Mouse (Mus musculus) kidney, embryonic 15.5 days (tissue): ENCODE data around the gene Ucn3. TPM values are rescaled to one million over a fixed set of nuclear protein-coding genes. Genes with fewer than 3 reads are reported as not detected.
"Not testable (repeated sequence)": the region's sequence is repeated elsewhere in the genome, so short reads cannot be mapped to it uniquely, and the experiment has no call there.

Experiments used
- ATAC-seq: fragments of 200-750 bp; cut with Nextera tagmentation; replicated peaks from 2 replicates; pipeline ENCODE4 v1.8.0; 2017; ENCODE audit warnings: moderate TSS enrichment; ENCODE audit not compliant: low FRiP score
- H3K27ac ChIP-seq: fragments of 300-500 bp; sonication (generic); 2 replicates; pipeline ENCODE4 v1.5.1; 2015; ENCODE audit warnings: mild to moderate bottlenecking, inconsistent platforms
- H3K27me3 ChIP-seq: fragments of 300-500 bp; sonication (generic); 2 replicates; pipeline ENCODE4 v1.6.1; 2015; ENCODE audit warnings: inconsistent platforms
- H3K36me3 ChIP-seq: fragments of 300-500 bp; sonication (generic); 2 replicates; pipeline ENCODE4 v1.6.1; 2015; ENCODE audit warnings: inconsistent platforms
- H3K4me1 ChIP-seq: fragments of 300-500 bp; sonication (generic); 2 replicates; pipeline ENCODE4 v1.6.1; 2015; ENCODE audit warnings: inconsistent platforms
- H3K4me2 ChIP-seq: fragments of 300-500 bp; sonication (generic); 2 replicates; pipeline ENCODE4 v1.6.1; 2015; ENCODE audit warnings: moderate library complexity, mild to moderate bottlenecking, inconsistent platforms
- H3K4me3 ChIP-seq: fragments of 300-500 bp; sonication (generic); replicated peaks from 2 replicates; pipeline ENCODE4 v1.5.1; 2015; ENCODE audit warnings: mild to moderate bottlenecking, inconsistent platforms
- H3K9ac ChIP-seq: fragments of 300-500 bp; sonication (generic); 2 replicates; pipeline ENCODE4 v1.6.1; 2015; ENCODE audit warnings: mild to moderate bottlenecking, inconsistent platforms
- H3K9me3 ChIP-seq: fragments of 300-500 bp; sonication (generic); replicated peaks from 2 replicates; pipeline ENCODE4 v1.6.1; 2016; ENCODE audit warnings: inconsistent platforms
- WGBS: fragments of 180-500 bp; shearing (Covaris S2); methylation state at CpG from one replicate; pipeline ENCODE4 v1.1.7; 2015; ENCODE audit warnings: mixed read lengths; 5-methylcytosine and 5-hydroxymethylcytosine counted together
- polyA plus RNA-seq: library from polyadenylated mRNA; unstranded; fragments of >200 nt; fragmentation: Nextera tagmentation; extraction: Ambion mirVana; gene quantifications from 2 replicates; pipeline ENCODE4 v1.2.1, GENCODE M21; 2015

Gene Ucn3
- polyA plus RNA-seq, 1 experiment from 2014 or later = not detected

DNA sequence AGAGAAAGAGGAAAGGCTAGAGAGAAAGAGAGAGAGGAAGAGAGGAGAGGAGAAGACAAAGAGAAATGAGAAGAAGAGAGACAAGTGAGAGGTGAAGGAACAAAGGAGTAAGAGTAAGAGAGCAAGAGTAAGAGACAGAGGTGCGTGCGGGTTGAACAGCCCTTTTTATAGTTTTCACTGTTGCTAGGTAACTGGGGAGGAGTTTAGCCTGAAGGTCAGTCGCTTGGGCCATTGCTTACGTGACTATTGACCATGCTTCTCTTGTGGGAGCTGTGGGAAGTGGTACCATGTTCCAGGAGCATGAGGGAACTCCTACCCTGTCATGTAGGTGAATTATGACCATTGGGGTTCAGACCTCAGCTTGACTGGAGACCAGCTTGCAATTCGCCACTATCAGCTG, 34.8 kb downstream of the Ucn3 start:
- 83% methylated on average over 5 of the region's 5 CpGs for WGBS
- Histone ChIP-seq H3K27me3 (no peaks in the 10 kb centered on the region), H3K9me3 (no peaks in the 10 kb centered on the region), H3K27ac (no peak overlapping the region), H3K36me3 (peaks cover 36% of the 10 kb centered on the region), H3K9ac (no peak overlapping the region), H3K4me1 (no peaks in the 10 kb centered on the region), H3K4me3 (no peak overlapping the region), H3K4me2 (no peak overlapping the region)
- ATAC-seq = no peak

- ATAC-seq = no peak
- no peak overlapping the region for H3K27ac ChIP-seq
- H3K9me3 ChIP-seq = no peaks in the 10 kb centered on the region
- WGBS = 84% methylated on average over 4 of the region's 4 CpGs
- peaks cover 32% of the 10 kb centered on the region; the same call in 1 of the 2 replicates for H3K36me3 ChIP-seq
- H3K4me3 ChIP-seq = no peak overlapping the region
- H3K27me3 ChIP-seq = no peaks in the 10 kb centered on the region
- no peaks in the 10 kb centered on the region for H3K4me1 ChIP-seq
- no peak overlapping the region for H3K4me2 ChIP-seq
- H3K9ac ChIP-seq = no peak overlapping the region
Observed at GRCm38 (mm10) chr13:3908262-3908661, 36.9 kb downstream of the Ucn3 start.

GRCm38 (mm10) chr13:3907151-3907696, 37.9 kb downstream of the Ucn3 start:
- Histone ChIP-seq H3K4me3 (no peak overlapping the region), H3K9ac (no peak overlapping the region), H3K27me3 (no peaks in the 10 kb centered on the region), H3K36me3 (peaks cover 33% of the 10 kb centered on the region; the same call in 1 of the 2 replicates), H3K9me3 (no peaks in the 10 kb centered on the region), H3K4me1 (no peaks in the 10 kb centered on the region), H3K27ac (no peak overlapping the region), H3K4me2 (no peak overlapping the region)
- no peak for ATAC-seq
- 83% methylated on average over 6 of the region's 6 CpGs for WGBS

DNA sequence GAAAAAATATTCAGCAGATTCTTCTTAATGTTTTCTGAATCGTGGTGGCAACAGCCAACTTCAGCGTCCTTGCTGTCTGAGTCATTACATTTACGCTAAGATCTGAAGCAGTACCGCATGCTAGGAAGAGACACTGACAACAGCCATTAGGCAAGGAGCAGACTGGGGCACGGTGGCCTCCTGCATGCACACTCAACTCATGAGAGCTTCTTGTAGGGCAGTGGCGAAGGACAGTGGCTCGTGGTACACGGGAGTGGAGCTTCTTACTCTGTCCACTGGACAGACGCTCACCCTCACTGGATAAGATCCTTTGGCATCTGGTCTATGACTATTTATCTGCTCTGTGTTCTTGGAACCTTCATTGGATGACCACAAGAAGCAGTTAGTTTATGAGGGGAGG, 45.8 kb downstream of the Ucn3 start:
- Histone ChIP-seq H3K9me3 (no peaks in the 10 kb centered on the region), H3K36me3 (peaks cover 19% of the 10 kb centered on the region), H3K4me2 (no peak overlapping the region), H3K27me3 (no peaks in the 10 kb centered on the region), H3K4me3 (no peak overlapping the region), H3K27ac (0 out of 2 replicates have a peak overlapping the region, but pooled peaks have one; percentile 6), H3K4me1 (peaks cover 3% of the 10 kb centered on the region; the same call in 1 of the 2 replicates), H3K9ac (no peak overlapping the region)
- ATAC-seq = no peak
- WGBS = 79% methylated on average over 9 of the region's 9 CpGs

DNA sequence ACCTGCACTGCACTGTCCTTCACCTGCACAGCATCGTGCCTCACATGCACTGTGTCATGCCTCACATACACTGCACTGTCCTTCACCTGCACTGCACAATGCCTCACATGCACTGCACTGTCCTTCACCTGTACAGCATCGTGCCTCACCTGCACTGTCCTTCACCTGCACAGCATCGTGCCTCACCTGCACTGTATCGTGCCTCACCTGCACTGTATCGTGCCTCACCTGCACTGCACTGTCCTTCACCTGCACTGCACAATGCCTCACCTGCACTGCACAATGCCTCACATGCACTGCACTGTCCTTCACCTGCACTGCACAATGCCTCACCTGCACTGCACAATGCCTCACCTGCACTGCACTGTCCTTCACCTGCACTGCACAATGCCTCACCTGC, 46.9 kb downstream of the Ucn3 start:
- peaks cover 15% of the 10 kb centered on the region for H3K36me3 ChIP-seq
- not testable (repeated sequence) for H3K4me1 ChIP-seq, H3K4me2 ChIP-seq, H3K9me3 ChIP-seq, H3K27ac ChIP-seq, ATAC-seq, H3K4me3 ChIP-seq, H3K9ac ChIP-seq, H3K27me3 ChIP-seq
- WGBS = 94% methylated on average over 5 of the region's 5 CpGs

DNA sequence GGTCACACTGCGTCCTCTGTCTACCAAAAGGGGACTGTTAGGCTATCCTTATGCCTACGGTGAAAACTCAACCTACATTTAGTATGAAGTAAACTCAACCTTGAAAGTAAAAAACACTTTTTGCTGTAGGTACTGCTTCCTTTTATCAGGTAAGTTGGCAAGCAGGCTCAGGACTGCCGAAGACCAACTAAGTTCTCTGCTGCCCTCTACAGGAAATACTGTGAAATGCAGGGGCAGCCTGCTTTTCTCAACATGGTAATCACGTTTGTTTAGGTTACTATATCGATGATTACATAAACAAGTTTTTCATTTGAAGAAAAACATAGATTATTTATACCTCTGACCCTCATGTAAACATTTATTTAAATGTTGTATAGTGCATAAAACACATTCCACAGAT, 48.2 kb downstream of the Ucn3 start:
- no peak overlapping the region for H3K27ac ChIP-seq

GRCm38 (mm10) chr13:3896032-3896431, 49.1 kb downstream of the Ucn3 start:
- ATAC-seq = no peak
- Histone ChIP-seq H3K4me1 (peaks cover 19% of the 10 kb centered on the region), H3K9ac (no peak overlapping the region), H3K4me2 (no peak overlapping the region), H3K27me3 (no peaks in the 10 kb centered on the region), H3K9me3 (no peaks in the 10 kb centered on the region), H3K27ac (no peak overlapping the region), H3K36me3 (peaks cover 11% of the 10 kb centered on the region), H3K4me3 (no peak overlapping the region)
- WGBS = 90% methylated on average over 6 of the region's 6 CpGs

More for the DNA sequence above, 48.2 kb downstream of the Ucn3 start:
- Histone ChIP-seq H3K4me3 (no peak overlapping the region), H3K36me3 (peaks cover 11% of the 10 kb centered on the region), H3K27me3 (no peaks in the 10 kb centered on the region), H3K9ac (no peak overlapping the region), H3K4me1 (peaks cover 13% of the 10 kb centered on the region), H3K9me3 (no peaks in the 10 kb centered on the region), H3K4me2 (no peak overlapping the region)
- no peak for ATAC-seq
- 34% methylated on average over 5 of the region's 5 CpGs for WGBS

GRCm38 (mm10) chr13:3895397-3895980, 49.7 kb downstream of the Ucn3 start:
- no peak overlapping the region for H3K4me3 ChIP-seq
- no peak overlapping the region for H3K4me2 ChIP-seq
- WGBS = 91% methylated on average over 8 of the region's 8 CpGs

GRCm38 (mm10) chr13:3894549-3894948, 50.6 kb downstream of the Ucn3 start:
- H3K4me3 ChIP-seq = no peak overlapping the region
- H3K4me2 ChIP-seq = no peak overlapping the region
- WGBS = 72% methylated on average over 8 of the region's 8 CpGs
- no peak overlapping the region for H3K9ac ChIP-seq
- H3K27ac ChIP-seq = no peak overlapping the region
- no peaks in the 10 kb centered on the region for H3K9me3 ChIP-seq
- peaks cover 19% of the 10 kb centered on the region for H3K4me1 ChIP-seq
- ATAC-seq = no peak
- peaks cover 8% of the 10 kb centered on the region for H3K36me3 ChIP-seq
- no peaks in the 10 kb centered on the region for H3K27me3 ChIP-seq

More at GRCm38 (mm10) chr13:3895397-3895980, 49.7 kb downstream of the Ucn3 start:
- peaks cover 11% of the 10 kb centered on the region for H3K36me3 ChIP-seq
- no peaks in the 10 kb centered on the region for H3K27me3 ChIP-seq
- H3K4me1 ChIP-seq = peaks cover 19% of the 10 kb centered on the region
- no peak overlapping the region for H3K27ac ChIP-seq
- no peak for ATAC-seq
- no peaks in the 10 kb centered on the region for H3K9me3 ChIP-seq
- no peak overlapping the region for H3K9ac ChIP-seq

GRCm38 (mm10) chr13:3893126-3893734, 51.9 kb downstream of the Ucn3 start:
- H3K9me3 ChIP-seq = no peaks in the 10 kb centered on the region
- WGBS = under 1% methylated on average over 35 of the region's 35 CpGs
- ATAC-seq = peak; percentile 99
- H3K4me1 ChIP-seq = peaks cover 19% of the 10 kb centered on the region
- peaks cover 5% of the 10 kb centered on the region for H3K36me3 ChIP-seq
- H3K4me2 ChIP-seq = peak overlapping the region; percentile 67
- peak overlapping the region; percentile 65 for H3K9ac ChIP-seq
- H3K27me3 ChIP-seq = no peaks in the 10 kb centered on the region
- peak overlapping the region; percentile 62 for H3K4me3 ChIP-seq
- H3K27ac ChIP-seq = peak overlapping the region; percentile 84

GRCm38 (mm10) chr13:3892601-3893000, 52.5 kb downstream of the Ucn3 start:
- H3K9ac ChIP-seq = peak overlapping the region; percentile 65
- H3K4me2 ChIP-seq = peak overlapping the region; percentile 67
- H3K4me3 ChIP-seq = peak overlapping the region; percentile 62
- WGBS = 16% methylated on average over 7 of the region's 7 CpGs
- H3K9me3 ChIP-seq = no peaks in the 10 kb centered on the region
- ATAC-seq = no peak
- peaks cover 11% of the 10 kb centered on the region for H3K36me3 ChIP-seq
- H3K27ac ChIP-seq = no peak overlapping the region
- no peaks in the 10 kb centered on the region for H3K27me3 ChIP-seq
- H3K4me1 ChIP-seq = peaks cover 19% of the 10 kb centered on the region

GRCm38 (mm10) chr13:3891479-3892087, 53.6 kb downstream of the Ucn3 start:
- Histone ChIP-seq H3K4me2 (peak overlapping the region; percentile 67), H3K27me3 (no peaks in the 10 kb centered on the region), H3K36me3 (peaks cover 22% of the 10 kb centered on the region), H3K9me3 (no peaks in the 10 kb centered on the region), H3K4me1 (peaks cover 19% of the 10 kb centered on the region), H3K9ac (no peak overlapping the region; the same call in 1 of the 2 replicates), H3K27ac (peak overlapping the region; percentile 54), H3K4me3 (peak overlapping the region; percentile 62)
- peak; percentile 19; the same call in 1 of the 2 replicates for ATAC-seq
- WGBS = 28% methylated on average over 8 of the region's 8 CpGs
